Mouse (Mus musculus) kidney, adult 8-10 months (tissue): ENCODE results near the gene Yju2.
A peak's percentile ranks its signal among the peaks of the same experiment; 100 is the strongest.

Experiments used
- DNase-seq, 2 experiments: peaks; one replicate each; pipeline ENCODE4 v3.0.0; 2022

The Yju2 gene

GRCm38 (mm10) chr17:56008356-56009087 is 49.6 kb downstream of the Yju2 start:
- peak; percentile 93 to 95 for DNase-seq

GRCm38 (mm10) chr17:56009088-56009961 is 50.4 kb downstream of the Yju2 start:
- DNase-seq, result peak; percentile 93

GRCm38 (mm10) chr17:56009962-56010240 is 51.0 kb downstream of the Yju2 start:
- DNase-seq, result no peak

GRCm38 (mm10) chr17:56010255-56010654 is 51.4 kb downstream of the Yju2 start:
- DNase-seq, result no peak

GRCm38 (mm10) chr17:56010681-56011080 is 51.8 kb downstream of the Yju2 start:
- peak; percentile 58 to 79 for DNase-seq

- no peak for DNase-seq
Measured at GRCm38 (mm10) chr17:56011441-56011840, 52.5 kb downstream of the Yju2 start.

GRCm38 (mm10) chr17:56015293-56015692 is 56.4 kb downstream of the Yju2 start:
- DNase-seq, result no peak

GRCm38 (mm10) chr17:56016382-56016781 is 57.5 kb downstream of the Yju2 start:
- DNase-seq, result no peak

GRCm38 (mm10) chr17:56016793-56017785 is 58.2 kb downstream of the Yju2 start:
- DNase-seq, result no peak

GRCm38 (mm10) chr17:56017848-56018247 is 58.9 kb downstream of the Yju2 start:
- no peak for DNase-seq
